Mouse (Mus musculus) liver, embryonic 11.5 days (tissue): Measurements from ENCODE around the gene Zan. TPM values are rescaled to one million over a fixed set of nuclear protein-coding genes. Genes with fewer than 3 reads are reported as not detected.

ENCODE experiments used
- ATAC-seq: fragments of 200-750 bp; cut with Nextera tagmentation; replicated peaks from 2 replicates; pipeline ENCODE4 v1.8.0; 2017; ENCODE audit warnings: moderate number of reproducible peaks, mild to moderate bottlenecking, moderate TSS enrichment, moderate library complexity; ENCODE audit not compliant: low FRiP score
- DNase-seq: peaks from one replicate; pipeline ENCODE4 v3.0.0-alpha.2; 2017; ENCODE audit warnings: low spot score
- H3K27ac ChIP-seq: fragments of 300-500 bp; sonication (generic); 2 replicates; pipeline ENCODE4 v1.5.1; 2014; ENCODE audit warnings: mild to moderate bottlenecking, low read depth, low read length, control low read depth
- H3K27me3 ChIP-seq: fragments of 300-500 bp; sonication (generic); replicated peaks from 2 replicates; pipeline ENCODE4 v1.6.1; 2014; ENCODE audit warnings: low read length, mixed read lengths; ENCODE audit not compliant: control insufficient read depth, insufficient read depth
- H3K36me3 ChIP-seq: fragments of 300-500 bp; sonication (generic); 2 replicates; pipeline ENCODE4 v1.6.1; 2014; ENCODE audit warnings: mild to moderate bottlenecking, low read length, moderate library complexity, mixed read lengths; ENCODE audit not compliant: control insufficient read depth, insufficient read depth
- H3K4me1 ChIP-seq: fragments of 300-500 bp; sonication (generic); replicated peaks from 2 replicates; pipeline ENCODE4 v1.6.1; 2014; ENCODE audit warnings: low read length, mixed read lengths; ENCODE audit not compliant: control insufficient read depth, insufficient read depth
- H3K4me2 ChIP-seq: fragments of 300-500 bp; sonication (generic); 2 replicates; pipeline ENCODE4 v1.6.1; 2014; ENCODE audit warnings: mild to moderate bottlenecking, control low read depth, moderate library complexity
- H3K4me3 ChIP-seq: fragments of 300-500 bp; sonication (generic); 2 replicates; pipeline ENCODE4 v1.5.1; 2014; ENCODE audit warnings: low read depth, low read length, control low read depth
- H3K9ac ChIP-seq: fragments of 300-500 bp; sonication (generic); 2 replicates; pipeline ENCODE4 v1.6.1; 2014; ENCODE audit warnings: low read depth, low read length, control low read depth
- H3K9me3 ChIP-seq: fragments of 300-500 bp; sonication (generic); 2 replicates; pipeline ENCODE4 v1.6.1; 2016; ENCODE audit warnings: low read length, inconsistent platforms, mixed read lengths; ENCODE audit not compliant: control insufficient read depth
- WGBS: fragments of 180-500 bp; shearing (Covaris S2); extraction: QIAGEN DNeasy Blood & Tissue Kit; methylation state at CpG from one replicate; pipeline ENCODE4 v1.1.7; 2014; 5-methylcytosine and 5-hydroxymethylcytosine counted together
- polyA plus RNA-seq: library from polyadenylated mRNA; unstranded; fragments of >200 nt; fragmentation: Nextera tagmentation; extraction: Ambion mirVana; gene quantifications from 2 replicates; pipeline ENCODE4 v1.2.1, GENCODE M21; 2014

Gene Zan
- polyA plus RNA-seq, 1 experiment from 2014 or later: 0.49 TPM

GRCm38 (mm10) chr5:137340222-137340621 is 136.6 kb downstream of the Zan start:
- Histone ChIP-seq H3K9me3 (no peaks in the 10 kb centered on the region), H3K4me2 (no peak overlapping the region; the same call in 1 of the 2 replicates), H3K4me3 (no peak overlapping the region), H3K27me3 (no peaks in the 10 kb centered on the region), H3K9ac (peak overlapping the region; percentile 69; the same call in 1 of the 2 replicates), H3K27ac (peak overlapping the region; percentile 75; the same call in 1 of the 2 replicates), H3K36me3 (no peaks in the 10 kb centered on the region), H3K4me1 (peaks cover 28% of the 10 kb centered on the region)
- DNase-seq (no peak), ATAC-seq (no peak)
- 58% methylated on average over 6 of the region's 6 CpGs for WGBS

- Histone ChIP-seq H3K9ac (peak overlapping the region; percentile 69), H3K4me1 (peaks cover 28% of the 10 kb centered on the region), H3K27ac (peak overlapping the region; percentile 75), H3K4me3 (peak overlapping the region; percentile 54; the same call in 1 of the 2 replicates), H3K4me2 (peak overlapping the region; percentile 91), H3K27me3 (no peaks in the 10 kb centered on the region), H3K36me3 (no peaks in the 10 kb centered on the region), H3K9me3 (no peaks in the 10 kb centered on the region)
- 17% methylated on average over 22 of the region's 22 CpGs for WGBS
- ATAC-seq: peak; percentile 38; the same call in 1 of the 2 replicates
- no peak for DNase-seq
These were observed 137.4 kb downstream of the Zan start for GRCm38 (mm10) chr5:137339290-137339979.

DNA sequence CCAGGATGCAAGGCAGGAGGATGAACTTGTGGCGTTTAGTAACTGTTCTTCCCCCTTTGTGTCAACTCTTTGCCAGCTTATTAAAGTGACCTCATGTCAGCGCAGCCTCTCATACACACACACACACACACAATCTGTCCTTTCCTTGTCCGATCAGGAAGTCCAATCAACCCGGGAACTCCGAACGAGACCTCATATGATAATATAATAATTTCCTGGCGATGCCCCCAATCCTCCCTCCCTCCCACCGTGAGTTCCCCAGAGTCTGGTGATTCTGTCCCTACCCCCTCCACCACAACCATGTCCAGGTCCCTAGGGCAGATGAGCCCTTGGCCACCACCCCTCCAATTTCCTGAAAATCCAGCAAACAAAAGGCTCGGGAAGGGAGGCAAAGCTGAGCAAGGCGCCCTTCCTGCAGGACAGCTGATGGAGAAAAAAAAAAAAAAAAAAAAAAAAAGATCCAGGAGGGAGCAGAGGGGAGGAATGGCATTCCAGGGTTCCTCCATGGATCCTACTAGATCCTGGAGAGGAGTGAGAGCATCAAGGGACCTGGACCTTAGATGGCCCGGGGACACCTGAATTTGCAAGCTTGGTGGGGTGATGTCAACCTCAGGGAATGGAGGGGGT is 138.1 kb downstream of the Zan start:
- Histone ChIP-seq H3K9ac (peak overlapping the region; percentile 69), H3K9me3 (no peaks in the 10 kb centered on the region), H3K4me3 (peak overlapping the region; percentile 54), H3K4me1 (peaks cover 32% of the 10 kb centered on the region), H3K4me2 (peak overlapping the region; percentile 91), H3K36me3 (no peaks in the 10 kb centered on the region), H3K27me3 (no peaks in the 10 kb centered on the region), H3K27ac (peak overlapping the region; percentile 75)
- no peak for DNase-seq
- ATAC-seq: peak; percentile 15
- 3% methylated on average over 11 of the region's 11 CpGs for WGBS

DNA sequence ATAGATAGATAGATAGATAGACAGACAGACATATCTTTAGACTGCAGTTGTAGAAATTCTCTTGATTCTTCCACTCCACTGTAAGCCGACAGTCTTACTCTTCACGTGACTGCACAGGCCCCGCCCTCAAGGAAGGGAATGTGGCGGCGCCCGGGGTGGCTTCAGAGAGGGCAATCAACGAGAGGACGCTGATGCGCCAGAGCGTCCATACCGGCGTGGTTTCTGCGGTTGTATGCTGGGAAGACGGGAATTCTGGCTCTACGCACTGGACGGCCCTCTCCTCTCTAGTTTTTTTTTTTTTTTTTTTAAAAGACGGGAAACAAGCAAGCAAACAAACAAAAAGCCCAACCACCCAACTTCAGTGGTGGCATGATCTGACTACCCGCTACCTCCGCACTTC is 138.6 kb downstream of the Zan start:
- H3K27me3 ChIP-seq: no peaks in the 10 kb centered on the region
- ATAC-seq (peak; percentile 79), DNase-seq (peak; percentile 76)
- peak overlapping the region; percentile 54 for H3K4me3 ChIP-seq
- peaks cover 32% of the 10 kb centered on the region for H3K4me1 ChIP-seq
- H3K9ac ChIP-seq: peak overlapping the region; percentile 69
- 0% methylated on average over 19 of the region's 19 CpGs for WGBS
- peak overlapping the region; percentile 75 for H3K27ac ChIP-seq
- no peaks in the 10 kb centered on the region for H3K36me3 ChIP-seq
- peak overlapping the region; percentile 91 for H3K4me2 ChIP-seq
- H3K9me3 ChIP-seq: no peaks in the 10 kb centered on the region

- H3K27me3 ChIP-seq: no peaks in the 10 kb centered on the region
- no peak for ATAC-seq
- no peaks in the 10 kb centered on the region for H3K9me3 ChIP-seq
- 48% methylated on average over 8 of the region's 8 CpGs for WGBS
- DNase-seq: no peak
- no peak overlapping the region for H3K4me3 ChIP-seq
- 0 out of 2 replicates have a peak overlapping the region, but pooled peaks have one; percentile 14 for H3K9ac ChIP-seq
- H3K27ac ChIP-seq: peak overlapping the region; percentile 43
- peak overlapping the region; percentile 91 for H3K4me2 ChIP-seq
- H3K4me1 ChIP-seq: peaks cover 33% of the 10 kb centered on the region
- no peaks in the 10 kb centered on the region for H3K36me3 ChIP-seq
These were observed 139.7 kb downstream of the Zan start for GRCm38 (mm10) chr5:137337190-137337589.

- H3K9ac ChIP-seq: no peak overlapping the region
- H3K4me1 ChIP-seq: peaks cover 34% of the 10 kb centered on the region
These were observed 141.8 kb downstream of the Zan start for GRCm38 (mm10) chr5:137335066-137335465.

GRCm38 (mm10) chr5:137334317-137334716 is 142.5 kb downstream of the Zan start:
- 45% methylated on average over 10 of the region's 10 CpGs for WGBS
- no peak for DNase-seq
- peaks cover 27% of the 10 kb centered on the region for H3K4me1 ChIP-seq
- no peak for ATAC-seq
- no peaks in the 10 kb centered on the region for H3K27me3 ChIP-seq
- peak overlapping the region; percentile 70 for H3K4me3 ChIP-seq
- no peak overlapping the region for H3K27ac ChIP-seq
- H3K9me3 ChIP-seq: no peaks in the 10 kb centered on the region
- H3K36me3 ChIP-seq: no peaks in the 10 kb centered on the region
- H3K4me2 ChIP-seq: peak overlapping the region; percentile 89
- H3K9ac ChIP-seq: peak overlapping the region; percentile 70; the same call in 1 of the 2 replicates

More at GRCm38 (mm10) chr5:137335066-137335465, 141.8 kb downstream of the Zan start:
- no peaks in the 10 kb centered on the region for H3K27me3 ChIP-seq
- H3K36me3 ChIP-seq: no peaks in the 10 kb centered on the region
- no peak overlapping the region for H3K4me3 ChIP-seq
- H3K4me2 ChIP-seq: no peak overlapping the region
- WGBS: 86% methylated on average over 6 of the region's 6 CpGs
- no peak for DNase-seq
- ATAC-seq: no peak
- H3K9me3 ChIP-seq: no peaks in the 10 kb centered on the region
- H3K27ac ChIP-seq: no peak overlapping the region

- Histone ChIP-seq H3K4me1 (peaks cover 20% of the 10 kb centered on the region), H3K4me3 (peak within 1 kb of the TSS; percentile 70), H3K9me3 (no peaks in the 10 kb centered on the region), H3K27ac (no peak within 1 kb of the TSS), H3K9ac (peak within 1 kb of the TSS; percentile 70), H3K4me2 (peak within 1 kb of the TSS; percentile 89), H3K36me3 (no peaks in the 10 kb centered on the region), H3K27me3 (no peaks in the 10 kb centered on the region)
- under 1% methylated on average over 44 of the region's 44 CpGs for WGBS
- DNase-seq (peak; percentile 88), ATAC-seq (peak; percentile 87)
These were observed 143.2 kb downstream of the Zan start, which contains the start of gene Slc12a9 for GRCm38 (mm10) chr5:137333512-137334174. Slc12a9 (minus strand) TSS chr5:137333597.
